Mouse (Mus musculus) left cerebral cortex, adult 18-20 months (tissue): ENCODE measurements around the gene Ugt1a7c. TPM values are rescaled to one million over a fixed set of nuclear protein-coding genes. Genes with fewer than 3 reads are reported as not detected.
"Not testable (repeated sequence)": the region's sequence is repeated elsewhere in the genome, so short reads cannot be mapped to it uniquely, and the experiment has no call there.

Source experiments
- DNase-seq, 2 experiments: peaks; one replicate each; pipeline ENCODE4 v3.0.0; 2021 to 2022; ENCODE audit warnings: low spot score in 2 of 2, mixed read lengths in 1 of 2
- total RNA-seq, 2 experiments: library from RNA; stranded (reverse); gene quantifications; 2 replicates each; pipeline ENCODE4 v1.2.3; 2021

The Ugt1a7c gene
- total RNA-seq, 2 experiments from 2014 or later, result 0.21 to 0.44 TPM

DNA sequence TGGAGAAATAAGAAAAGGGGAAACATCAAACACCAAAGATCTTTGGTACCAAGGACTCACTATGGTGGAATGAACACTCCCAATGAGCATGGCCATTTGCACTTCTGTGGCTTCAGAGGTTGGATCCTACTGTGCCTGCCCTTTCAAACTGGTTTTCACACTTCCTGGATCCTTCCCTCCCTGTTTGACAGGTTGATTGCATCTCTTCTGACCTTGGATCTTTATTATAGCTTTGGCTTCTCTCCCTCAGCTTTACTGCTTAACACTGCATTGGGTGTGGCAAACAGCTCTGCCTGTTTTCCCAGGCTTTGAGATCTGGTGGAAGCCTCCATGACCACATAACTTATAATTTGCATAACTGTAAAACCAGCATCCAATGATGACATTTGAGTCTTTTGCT lies 125.5 kb downstream of the Ugt1a7c start:
- no peak for DNase-seq

DNA sequence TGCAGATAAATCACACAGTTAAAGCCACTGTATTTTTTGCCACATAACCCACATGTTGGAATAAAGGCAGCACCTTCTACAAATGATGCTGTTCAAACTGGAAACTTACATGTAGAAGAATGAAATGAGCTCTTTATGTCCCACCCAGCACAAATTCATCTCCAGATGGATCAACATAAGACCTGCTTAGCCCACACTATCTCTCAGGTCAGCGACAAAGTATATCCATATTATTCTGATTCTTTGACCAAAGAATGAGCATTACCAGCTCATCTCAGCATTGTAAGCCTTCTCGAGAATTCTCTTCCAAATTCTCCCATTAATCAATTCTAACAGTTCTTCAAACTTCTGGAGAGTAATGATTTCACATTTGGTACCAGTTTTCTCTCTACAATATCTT lies 127.4 kb downstream of the Ugt1a7c start:
- DNase-seq, result no peak

- DNase-seq, result not testable (repeated sequence)
Measured at GRCm38 (mm10) chr1:88223011-88223515, 128.2 kb downstream of the Ugt1a7c start.

DNA sequence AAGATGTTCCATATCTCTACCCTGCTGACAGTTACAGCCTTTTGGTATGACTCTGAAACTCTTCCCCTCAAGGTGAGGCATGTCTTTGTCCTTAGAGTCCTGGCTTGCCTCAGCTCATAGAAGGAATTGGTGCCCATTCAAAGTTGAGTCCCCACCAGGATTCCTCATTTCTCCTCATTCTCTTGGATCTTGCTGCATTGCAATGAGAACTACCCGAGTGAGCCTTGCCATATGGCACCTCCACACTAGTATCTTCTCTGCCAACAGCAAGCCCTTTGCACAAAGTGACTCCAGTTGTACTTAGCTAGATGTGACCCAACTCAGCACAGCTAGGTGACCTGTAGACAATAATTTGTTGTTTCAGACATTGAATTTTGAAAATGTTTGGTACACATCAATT lies 128.7 kb downstream of the Ugt1a7c start:
- no peak for DNase-seq

DNA sequence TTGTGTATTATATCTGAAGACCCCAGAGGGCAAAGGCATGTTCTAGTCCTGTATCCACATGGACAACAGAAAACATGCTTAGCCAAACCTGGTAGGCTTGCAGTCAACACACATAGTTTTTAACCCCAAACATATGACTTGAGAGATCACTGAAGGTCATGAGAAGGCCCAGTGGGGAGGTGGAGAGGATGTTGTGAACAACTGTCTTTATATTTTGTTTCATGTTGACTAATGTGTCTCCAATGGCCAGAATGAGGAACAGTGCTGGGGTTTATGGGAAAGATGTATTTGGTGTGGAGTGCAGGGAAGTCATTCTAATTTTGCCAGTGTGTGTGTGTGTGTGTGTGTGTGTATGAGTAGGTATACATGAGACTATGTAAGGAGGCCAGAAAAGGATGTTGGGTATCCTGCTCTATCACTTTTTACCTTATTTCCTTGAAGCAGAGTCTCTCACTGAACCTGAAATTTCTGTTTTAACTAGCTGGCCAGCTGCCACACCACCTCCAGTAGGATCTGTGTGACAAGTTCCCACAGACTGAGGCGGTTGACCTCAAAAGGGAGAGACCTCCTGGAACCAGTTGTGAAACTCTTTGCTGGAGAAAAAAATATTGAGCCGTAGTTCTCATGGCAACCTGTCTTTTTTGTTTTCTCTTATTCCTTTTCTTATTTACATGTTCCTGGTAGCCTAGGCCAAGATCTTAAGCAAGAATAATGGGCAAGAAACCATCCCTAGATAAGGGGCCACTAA lies 129.3 kb downstream of the Ugt1a7c start:
- DNase-seq, result no peak

GRCm38 (mm10) chr1:88225301-88225700 lies 130.4 kb downstream of the Ugt1a7c start:
- DNase-seq, result not testable (repeated sequence)

- peak in 1 of 2 experiments; percentile 1 for DNase-seq
Measured at GRCm38 (mm10) chr1:88225741-88226140, 130.9 kb downstream of the Ugt1a7c start.

- peak in 1 of 2 experiments; percentile 1 for DNase-seq
Measured at GRCm38 (mm10) chr1:88226670-88227379, 132.0 kb downstream of the Ugt1a7c start, which contains the start of gene Mroh2a. Gene Mroh2a, plus strand, starts transcription at chr1:88226986.

DNA sequence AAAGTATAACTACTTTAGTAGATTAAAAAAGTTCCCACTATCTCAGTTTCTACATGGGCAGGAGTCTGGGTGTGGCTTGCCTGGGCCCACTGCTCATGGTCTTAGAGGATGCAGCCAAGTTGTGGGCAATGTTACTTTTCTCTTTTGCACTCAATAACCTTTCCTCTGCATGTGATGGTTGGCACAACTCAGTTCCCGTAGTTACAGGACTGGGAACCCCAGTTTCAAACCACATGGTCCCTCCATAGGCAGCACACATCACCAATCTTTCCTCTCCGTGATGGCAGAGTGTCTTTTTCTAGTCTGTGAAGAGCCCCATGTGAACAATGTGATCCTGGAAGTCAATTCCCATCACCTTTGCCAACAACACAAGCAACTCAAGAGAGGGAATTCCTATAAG lies 132.6 kb downstream of the Ugt1a7c start:
- DNase-seq, result peak in 1 of 2 experiments; percentile 2

DNA sequence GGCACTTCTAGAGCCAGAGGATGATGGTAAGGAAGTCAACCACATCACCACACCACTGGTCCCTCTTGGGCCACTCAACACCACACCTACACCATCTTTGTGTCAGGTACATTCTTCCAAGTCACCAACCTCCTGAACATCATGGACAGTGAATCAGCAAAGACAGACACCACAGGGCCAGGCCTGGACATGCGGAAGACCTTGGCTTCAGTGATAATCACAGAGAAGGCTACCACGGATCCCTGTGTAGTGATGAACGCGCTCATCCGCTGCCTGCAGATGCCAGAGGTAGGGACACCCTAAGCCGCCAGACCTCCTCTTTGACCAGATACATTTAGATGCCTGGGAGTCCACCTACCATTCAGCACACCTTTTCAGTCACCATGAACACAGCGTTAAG lies 133.3 kb downstream of the Ugt1a7c start:
- no peak for DNase-seq

DNA sequence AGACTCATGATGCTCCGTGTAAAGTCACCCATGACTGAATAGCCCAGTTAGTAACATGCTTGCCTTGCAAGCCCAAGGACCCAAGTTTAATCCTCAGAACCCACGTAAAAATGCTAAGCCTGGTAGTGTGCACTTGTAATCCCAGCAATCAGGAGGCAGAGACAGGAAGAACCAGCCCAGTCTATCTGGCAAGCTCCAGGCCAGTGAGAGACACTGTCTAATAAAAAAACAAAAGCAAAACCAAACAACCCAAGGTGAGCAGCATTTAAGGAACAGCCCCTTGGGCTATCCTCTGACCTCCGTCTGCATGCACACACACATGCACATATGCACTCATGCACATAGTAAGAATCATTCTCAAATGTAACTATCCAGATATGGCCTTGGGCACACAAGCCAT lies 134.7 kb downstream of the Ugt1a7c start:
- no peak for DNase-seq

DNA sequence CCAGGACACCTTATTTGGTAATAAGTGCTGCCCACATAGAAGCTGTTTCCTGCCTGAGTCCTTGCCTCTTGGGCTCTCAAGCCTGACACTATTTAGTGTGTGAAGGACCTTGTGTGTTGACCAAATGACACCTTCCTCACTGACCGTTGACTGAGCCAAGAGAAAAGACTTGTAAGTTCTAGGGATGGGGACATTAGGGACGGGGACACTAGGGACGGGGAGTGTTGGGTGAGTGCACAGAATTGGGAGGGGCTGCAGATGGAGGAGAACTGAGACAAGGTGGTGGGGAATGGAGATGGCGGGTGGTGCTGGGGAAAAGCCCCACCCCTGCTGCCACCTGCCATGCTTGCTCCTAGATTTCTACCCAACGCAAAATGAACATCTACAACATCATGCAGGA lies 135.1 kb downstream of the Ugt1a7c start:
- no peak for DNase-seq

- DNase-seq, result no peak
Measured at GRCm38 (mm10) chr1:88230421-88230820, 135.6 kb downstream of the Ugt1a7c start.

DNA sequence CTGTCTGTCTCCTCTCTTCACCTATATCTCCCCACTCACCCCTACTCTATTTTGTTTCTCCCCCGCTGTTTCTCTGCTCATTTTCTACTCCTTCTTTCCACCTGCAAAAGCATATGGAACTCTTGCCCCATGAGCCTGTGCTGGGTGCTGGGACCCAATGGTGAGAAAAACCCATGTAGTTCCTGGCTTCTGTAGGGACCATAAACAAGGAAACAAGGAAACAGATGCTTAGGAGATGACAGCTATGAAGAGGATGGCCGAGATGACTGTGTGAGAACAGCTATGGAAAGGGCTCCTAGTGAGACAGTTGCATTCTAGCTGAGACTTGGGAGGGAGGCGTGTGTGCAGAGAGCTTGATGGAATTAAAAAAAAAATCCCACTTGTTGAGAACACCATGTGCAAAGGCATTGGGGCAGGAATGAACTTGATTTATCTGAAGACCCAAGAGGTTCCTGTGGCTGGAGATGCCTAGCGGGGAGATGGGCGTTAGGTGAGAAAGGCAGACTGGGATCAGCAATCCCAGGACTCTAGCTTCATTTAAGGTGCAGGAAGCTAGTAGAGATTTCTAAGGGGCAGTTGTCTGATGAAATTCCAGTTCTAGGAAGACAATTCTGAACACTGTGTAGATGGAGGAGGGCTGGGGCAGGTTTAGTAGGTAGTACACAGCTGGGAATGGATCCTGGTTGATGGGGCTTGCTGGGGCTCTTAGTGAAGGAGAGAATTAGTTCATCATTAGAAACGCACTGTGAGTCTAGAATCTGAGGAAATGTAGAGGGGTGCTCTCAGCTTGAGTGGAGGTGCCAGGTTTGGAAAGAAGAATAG lies 136.3 kb downstream of the Ugt1a7c start:
- DNase-seq, result no peak

- DNase-seq, result no peak
Measured at GRCm38 (mm10) chr1:88231803-88232499, 137.1 kb downstream of the Ugt1a7c start.

DNA sequence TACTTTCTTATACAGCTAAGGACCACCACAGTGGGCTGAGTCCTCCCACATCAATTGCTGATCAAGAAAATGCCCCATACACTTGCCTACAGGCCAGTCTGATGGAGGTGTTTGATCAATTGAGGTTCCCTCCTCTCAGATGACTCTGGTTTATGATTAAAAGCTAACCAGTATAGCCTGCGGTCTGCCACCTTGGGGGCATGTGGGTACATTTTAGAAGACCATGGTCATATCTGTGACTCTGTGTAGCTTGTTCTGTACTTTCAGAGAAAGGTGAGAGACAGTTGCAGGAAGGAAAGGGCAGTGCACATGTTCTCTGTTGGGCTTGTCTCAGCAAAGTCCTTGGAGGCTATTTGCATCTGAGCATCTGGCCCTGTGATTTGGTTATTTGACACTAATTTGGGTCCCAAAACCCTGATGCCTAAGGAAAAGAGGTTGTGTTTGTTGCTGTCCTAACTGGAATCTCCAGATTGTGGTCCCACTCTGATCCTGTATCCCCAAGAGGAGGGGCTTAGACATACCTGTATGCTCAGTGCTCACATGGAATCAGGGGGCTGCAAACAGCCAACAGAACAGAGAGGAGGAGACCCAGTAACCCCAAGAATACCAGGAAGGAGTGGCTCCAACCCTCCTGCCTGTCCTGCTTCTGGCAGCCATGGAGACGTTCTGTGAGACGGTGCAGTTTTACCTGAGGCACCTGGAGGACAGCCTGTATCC lies 138.0 kb downstream of the Ugt1a7c start:
- no peak for DNase-seq

DNA sequence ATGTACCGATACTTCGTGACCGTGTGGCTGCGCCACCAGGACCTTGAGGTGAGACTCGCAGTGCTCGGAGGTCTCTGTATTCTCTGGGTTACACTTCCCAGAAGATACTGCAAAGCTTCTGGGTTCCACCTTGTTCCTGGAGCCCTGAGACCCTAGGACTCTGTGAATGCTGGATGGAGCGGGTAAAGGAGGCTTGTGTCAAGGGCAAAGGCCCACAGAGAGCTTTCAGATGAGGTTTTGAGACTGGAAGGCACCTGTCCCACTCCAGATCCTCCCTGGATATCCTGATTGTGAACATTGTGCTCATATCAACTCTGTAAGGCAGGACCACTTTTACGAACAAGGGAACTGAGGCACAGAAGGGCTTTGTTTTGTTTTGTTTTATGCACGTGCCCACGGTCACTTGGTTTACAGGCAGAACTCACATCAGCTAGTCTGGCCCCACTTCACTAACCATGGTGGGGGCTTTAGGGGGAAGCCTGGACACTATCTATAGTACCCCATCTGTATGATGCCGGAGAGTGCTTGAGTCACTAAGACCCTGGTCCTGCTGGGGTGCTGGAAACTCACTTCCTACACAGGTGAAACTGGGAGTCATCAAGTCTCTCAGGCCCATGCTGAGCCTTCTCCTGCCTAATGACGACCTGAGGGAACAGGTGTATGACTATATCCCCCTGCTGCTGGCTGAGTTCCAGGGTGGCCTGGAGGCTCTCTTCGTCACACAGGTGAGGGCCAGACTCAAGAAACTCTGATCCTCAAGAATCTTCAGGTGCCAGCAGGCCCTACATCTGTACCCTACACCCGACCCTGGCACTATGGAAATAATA lies 138.8 kb downstream of the Ugt1a7c start:
- no peak for DNase-seq

- DNase-seq, result no peak
Measured at GRCm38 (mm10) chr1:88234248-88234610, 139.4 kb downstream of the Ugt1a7c start.

DNA sequence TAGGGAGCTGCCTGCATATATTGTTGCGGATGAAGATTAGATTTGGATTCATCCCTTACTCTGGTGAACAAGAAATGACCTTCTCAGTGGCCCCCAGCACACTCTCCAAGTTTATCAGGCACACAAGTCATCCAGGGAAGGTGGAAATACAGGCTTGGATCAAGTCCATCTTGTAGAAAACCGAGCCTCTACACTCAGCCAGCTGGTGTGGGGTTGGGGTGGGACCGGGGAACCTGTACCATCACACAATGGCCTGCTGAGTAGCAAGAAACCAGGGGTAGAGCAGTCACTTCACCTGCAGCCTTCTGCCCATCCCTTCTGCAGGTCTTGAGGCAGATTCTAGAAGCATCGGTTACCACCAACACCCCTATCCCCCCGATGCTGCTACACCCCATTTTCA lies 139.8 kb downstream of the Ugt1a7c start:
- no peak for DNase-seq
